Mouse (Mus musculus): ENCODE results near the gene Zfp978. TPM values are rescaled to one million over a fixed set of nuclear protein-coding genes. Genes with fewer than 3 reads are reported as not detected.
"Not testable (repeated sequence)": the region's sequence is repeated elsewhere in the genome, so short reads cannot be mapped to it uniquely, and the experiment has no call there.

Zfp978 gene
- polyA plus RNA-seq, 1 experiment from 2014 or later = not detected

DNA sequence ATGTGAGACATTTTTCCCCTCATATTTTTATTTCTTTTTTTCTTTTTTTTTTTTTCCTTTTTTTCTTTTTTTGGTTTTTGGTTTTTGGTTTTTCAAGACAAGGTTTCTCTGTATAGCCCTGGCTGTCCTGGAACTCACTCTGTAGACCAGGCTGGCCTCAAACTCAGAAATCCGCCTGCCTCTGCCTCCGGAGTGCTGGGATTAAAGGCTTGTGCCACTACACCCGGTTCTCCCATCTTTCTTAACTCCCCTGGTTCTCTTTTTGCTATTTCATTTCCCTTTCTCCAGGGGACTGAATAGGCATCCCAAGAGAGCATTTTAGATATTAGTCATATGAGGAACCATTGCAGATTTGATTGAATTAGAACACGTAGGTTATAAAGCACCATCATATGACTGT lies 7.5 kb upstream of the Zfp978 start:
- H3K9ac ChIP-seq (replicated peaks); H3K4me2 ChIP-seq; H3K4me3 ChIP-seq (replicated peaks); ATAC-seq (ENCODE audit: insufficient number of reproducible peaks, insufficient read depth, low FRiP score, low TSS enrichment, low read depth); H3K36me3 ChIP-seq; H3K27me3 ChIP-seq; H3K27ac ChIP-seq; H3K4me1 ChIP-seq (replicated peaks): not testable (repeated sequence)
- H3K9me3 ChIP-seq = peaks cover 39% of the 10 kb centered on the region
- 84% methylated on average over 4 of the region's 4 CpGs for WGBS

DNA sequence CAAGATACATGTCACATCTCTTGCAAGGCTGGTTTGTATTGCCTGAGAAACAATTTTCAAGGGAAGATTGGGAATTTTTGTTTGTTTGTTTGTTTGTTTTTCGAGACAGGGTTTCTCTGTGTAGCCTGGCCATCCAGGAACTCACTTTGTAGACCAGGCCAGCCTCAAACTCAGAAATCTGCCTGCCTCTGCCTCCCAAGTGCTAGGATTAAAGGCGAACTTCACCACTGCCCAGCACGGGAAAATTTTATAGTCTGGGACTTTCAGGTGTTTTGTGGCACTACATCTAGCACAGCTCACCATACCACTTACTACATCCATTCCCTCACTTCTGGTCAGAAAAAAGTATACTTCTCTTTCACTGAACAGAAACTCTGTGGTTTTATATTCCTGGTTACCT lies 5.1 kb upstream of the Zfp978 start:
- H3K36me3 ChIP-seq; H3K27ac ChIP-seq; H3K4me3 ChIP-seq (replicated peaks); H3K9ac ChIP-seq (replicated peaks); H3K27me3 ChIP-seq; H3K4me2 ChIP-seq; H3K4me1 ChIP-seq (replicated peaks); ATAC-seq (ENCODE audit: insufficient number of reproducible peaks, insufficient read depth, low FRiP score, low TSS enrichment, low read depth): not testable (repeated sequence)
- peaks cover 15% of the 10 kb centered on the region for H3K9me3 ChIP-seq
- WGBS = no CpG with 5 or more reads among the region's 3 CpGs

DNA sequence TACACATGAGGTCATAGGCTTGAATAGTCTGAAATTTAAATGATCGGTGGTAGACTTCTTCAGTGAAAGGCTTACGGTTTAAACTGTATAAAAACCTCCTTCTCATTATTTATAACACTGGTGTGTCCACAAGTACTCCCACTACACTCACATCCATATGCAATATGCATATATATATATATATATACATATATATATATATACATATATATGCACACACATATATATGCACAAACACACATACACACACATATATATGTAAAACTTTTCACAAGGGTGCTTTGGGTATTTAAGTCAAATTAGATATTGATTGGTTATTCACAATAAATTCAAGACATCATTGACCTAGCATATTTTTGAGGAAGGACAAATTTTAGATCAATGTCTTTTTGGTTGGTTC lies 3.9 kb upstream of the Zfp978 start:
- not testable (repeated sequence) for H3K36me3 ChIP-seq; ATAC-seq (ENCODE audit: insufficient number of reproducible peaks, insufficient read depth, low FRiP score, low TSS enrichment, low read depth)

DNA sequence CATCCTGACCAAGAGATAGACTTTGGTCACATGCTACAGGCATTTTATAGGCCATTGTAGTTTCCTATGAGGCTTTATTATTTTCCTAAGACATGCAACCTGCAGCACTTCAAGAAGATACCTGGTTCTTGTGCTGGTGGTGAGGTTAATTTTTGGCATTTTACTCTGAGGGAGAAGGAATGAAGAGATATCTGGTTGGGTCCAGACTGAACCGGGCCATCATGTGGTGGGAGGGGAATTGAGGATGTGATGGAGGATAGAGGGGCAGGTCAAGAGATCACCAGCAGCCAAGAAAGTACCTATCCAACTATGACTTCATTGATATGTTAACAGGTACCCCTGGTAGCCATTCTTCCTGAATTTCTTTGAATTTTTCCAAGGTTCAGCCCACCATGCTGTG lies 769 bp downstream of the Zfp978 start:
- H3K27me3 ChIP-seq; H3K27ac ChIP-seq; H3K4me3 ChIP-seq (replicated peaks); ATAC-seq (ENCODE audit: insufficient number of reproducible peaks, insufficient read depth, low FRiP score, low TSS enrichment, low read depth); H3K4me1 ChIP-seq (replicated peaks); H3K4me2 ChIP-seq; H3K36me3 ChIP-seq; H3K9ac ChIP-seq (replicated peaks); H3K9me3 ChIP-seq: not testable (repeated sequence)
- no CpG with 5 or more reads among the region's 1 CpGs for WGBS

More for the DNA sequence above, 3.9 kb upstream of the Zfp978 start:
- not testable (repeated sequence) for H3K4me1 ChIP-seq (replicated peaks); H3K4me2 ChIP-seq; H3K27me3 ChIP-seq; H3K4me3 ChIP-seq (replicated peaks); H3K27ac ChIP-seq; H3K9ac ChIP-seq (replicated peaks)
- H3K9me3 ChIP-seq = peaks cover 11% of the 10 kb centered on the region
- no CpG with 5 or more reads among the region's 2 CpGs for WGBS

DNA sequence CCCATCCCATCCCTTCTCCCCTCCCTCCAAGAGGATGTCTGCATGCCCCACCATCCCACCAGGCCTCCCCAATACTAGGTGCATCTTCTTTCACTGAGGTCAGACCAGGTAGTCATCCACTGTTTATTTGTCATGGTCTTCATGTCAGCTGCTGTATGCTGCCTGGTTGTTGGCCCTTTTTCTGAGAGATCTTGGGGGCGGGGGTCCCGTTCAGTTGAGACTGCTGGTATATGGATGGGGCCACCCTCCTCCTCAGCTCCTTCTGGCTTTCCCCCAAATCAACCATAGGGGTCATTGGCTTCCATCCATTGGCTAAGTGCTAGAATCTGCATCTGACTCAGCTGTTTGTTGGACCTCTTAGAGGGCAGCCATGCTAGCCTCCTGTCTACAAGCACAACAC lies 8.5 kb downstream of the Zfp978 start:
- H3K27me3 ChIP-seq; H3K36me3 ChIP-seq; H3K4me3 ChIP-seq (replicated peaks); H3K4me1 ChIP-seq (replicated peaks); H3K27ac ChIP-seq; H3K4me2 ChIP-seq; H3K9me3 ChIP-seq; H3K9ac ChIP-seq (replicated peaks): not testable (repeated sequence)
- peak; percentile 42; the same call in 1 of the 2 replicates for ATAC-seq (ENCODE audit: insufficient number of reproducible peaks, insufficient read depth, low FRiP score, low TSS enrichment, low read depth)
- no CpG with 5 or more reads among the region's 2 CpGs for WGBS

DNA sequence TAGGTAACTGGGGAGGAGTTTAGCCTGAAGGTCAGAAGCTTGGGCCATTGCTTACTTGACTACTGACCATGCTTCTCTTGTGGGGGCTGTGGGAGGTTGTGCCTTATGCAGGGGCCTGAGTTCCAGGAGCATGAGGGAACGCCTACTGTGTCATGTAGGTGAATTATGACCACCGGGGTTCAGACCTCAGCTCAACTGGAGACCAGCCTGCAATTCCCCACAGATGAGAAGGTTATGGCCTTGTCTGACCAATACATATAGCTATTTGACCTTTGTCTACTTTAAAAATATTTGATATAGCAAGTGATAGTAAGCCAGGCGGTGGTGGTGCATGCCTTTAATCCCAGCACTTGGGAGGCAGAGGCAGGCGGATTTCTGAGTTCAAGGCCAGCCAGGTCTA lies 22.1 kb downstream of the Zfp978 start:
- not testable (repeated sequence) for H3K27ac ChIP-seq; H3K4me1 ChIP-seq (replicated peaks); ATAC-seq (ENCODE audit: insufficient number of reproducible peaks, insufficient read depth, low FRiP score, low TSS enrichment, low read depth)

DNA sequence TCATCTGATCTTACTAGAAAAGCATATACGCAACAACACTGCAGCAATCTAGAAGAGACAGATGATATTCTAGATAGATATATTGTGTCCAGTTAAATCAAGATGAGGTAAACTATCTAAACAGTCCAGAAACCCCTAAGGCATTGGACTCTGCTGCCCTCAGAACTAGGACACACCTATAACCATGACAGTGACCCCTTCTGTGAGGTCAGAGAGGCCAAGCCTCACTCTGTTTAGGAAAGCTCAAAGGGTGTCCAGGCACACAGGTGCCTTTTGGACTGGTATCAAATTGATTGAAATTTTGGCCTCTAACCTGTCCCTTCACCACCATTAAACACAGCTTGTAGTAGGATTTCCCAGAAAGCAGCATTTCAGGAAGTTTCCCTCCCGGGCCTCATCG lies 36.1 kb downstream of the Zfp978 start:
- not testable (repeated sequence) for H3K9ac ChIP-seq (replicated peaks); H3K27ac ChIP-seq; H3K27me3 ChIP-seq; ATAC-seq (ENCODE audit: insufficient number of reproducible peaks, insufficient read depth, low FRiP score, low TSS enrichment, low read depth); H3K4me3 ChIP-seq (replicated peaks); H3K36me3 ChIP-seq; H3K4me1 ChIP-seq (replicated peaks); H3K4me2 ChIP-seq
- peaks cover 48% of the 10 kb centered on the region for H3K9me3 ChIP-seq
- 86% methylated on average over 3 of the region's 3 CpGs for WGBS

More for the DNA sequence above, 22.1 kb downstream of the Zfp978 start:
- not testable (repeated sequence) for H3K9me3 ChIP-seq; H3K4me2 ChIP-seq; H3K36me3 ChIP-seq; H3K27me3 ChIP-seq; H3K9ac ChIP-seq (replicated peaks); H3K4me3 ChIP-seq (replicated peaks)
- 90% methylated on average over 4 of the region's 4 CpGs for WGBS

DNA sequence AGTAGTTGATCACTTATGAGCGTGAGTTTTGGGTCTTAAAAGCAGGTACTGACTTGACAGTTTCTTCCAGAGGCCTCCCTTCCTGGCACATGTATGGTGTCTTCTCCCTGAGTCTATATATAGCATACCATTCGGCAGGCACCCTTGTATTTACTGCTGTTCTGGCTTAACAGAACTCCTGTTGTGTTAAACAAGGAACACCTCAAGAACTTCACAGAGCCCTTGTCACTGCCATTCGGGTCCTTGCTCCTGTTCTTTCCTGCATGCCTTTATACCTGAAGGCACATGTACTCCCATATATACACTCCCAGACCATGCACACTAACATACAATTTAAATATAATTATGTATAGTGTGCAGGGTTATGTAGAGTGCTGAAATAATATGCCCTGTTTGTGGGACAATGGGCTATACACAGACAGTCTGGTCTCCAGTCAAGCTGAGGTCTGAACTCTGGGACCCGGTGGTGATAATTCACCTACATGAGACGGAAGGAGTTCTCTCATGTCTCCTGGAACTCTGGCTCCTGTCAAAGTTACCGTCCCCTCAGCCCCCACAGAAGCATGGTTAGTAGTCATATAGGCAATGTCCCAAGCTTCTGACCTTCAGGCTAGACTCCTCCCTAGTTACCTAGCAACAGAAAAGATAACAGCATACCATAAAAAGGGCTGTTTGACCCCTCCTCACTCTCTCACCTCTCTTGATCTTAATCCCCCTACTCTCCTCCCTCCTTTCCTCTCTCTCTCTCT lies 37.0 kb downstream of the Zfp978 start:
- peaks cover 53% of the 10 kb centered on the region for H3K9me3 ChIP-seq
- H3K27me3 ChIP-seq; H3K9ac ChIP-seq (replicated peaks); H3K4me1 ChIP-seq (replicated peaks); H3K27ac ChIP-seq; H3K36me3 ChIP-seq; ATAC-seq (ENCODE audit: insufficient number of reproducible peaks, insufficient read depth, low FRiP score, low TSS enrichment, low read depth); H3K4me2 ChIP-seq; H3K4me3 ChIP-seq (replicated peaks): not testable (repeated sequence)
- WGBS = 80% methylated on average over 6 of the region's 6 CpGs

DNA sequence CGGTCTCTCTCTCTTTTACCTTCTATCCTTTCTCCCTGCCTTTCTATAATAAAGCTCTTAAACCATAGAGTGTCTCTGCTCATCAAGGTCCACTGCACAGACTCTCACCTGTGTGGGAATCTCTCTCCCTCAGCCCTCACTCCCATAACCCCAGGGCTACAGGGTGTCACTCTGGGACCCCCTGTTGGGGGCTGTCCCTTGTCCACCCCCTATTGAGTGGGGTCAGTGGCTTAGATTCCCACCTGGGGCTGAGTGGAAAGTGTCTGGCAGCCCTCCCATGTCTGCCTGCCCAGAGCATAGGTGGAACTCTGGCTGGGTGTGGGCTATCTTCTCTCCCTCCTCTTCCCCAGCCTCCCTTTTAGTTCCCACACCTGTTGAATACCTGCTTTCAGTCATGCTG lies 37.6 kb downstream of the Zfp978 start:
- H3K4me2 ChIP-seq; ATAC-seq (ENCODE audit: insufficient number of reproducible peaks, insufficient read depth, low FRiP score, low TSS enrichment, low read depth); H3K36me3 ChIP-seq; H3K4me3 ChIP-seq (replicated peaks); H3K27ac ChIP-seq; H3K27me3 ChIP-seq; H3K4me1 ChIP-seq (replicated peaks); H3K9ac ChIP-seq (replicated peaks): not testable (repeated sequence)
- H3K9me3 ChIP-seq = peaks cover 59% of the 10 kb centered on the region
- WGBS = 84% methylated on average over 1 of the region's 1 CpGs

DNA sequence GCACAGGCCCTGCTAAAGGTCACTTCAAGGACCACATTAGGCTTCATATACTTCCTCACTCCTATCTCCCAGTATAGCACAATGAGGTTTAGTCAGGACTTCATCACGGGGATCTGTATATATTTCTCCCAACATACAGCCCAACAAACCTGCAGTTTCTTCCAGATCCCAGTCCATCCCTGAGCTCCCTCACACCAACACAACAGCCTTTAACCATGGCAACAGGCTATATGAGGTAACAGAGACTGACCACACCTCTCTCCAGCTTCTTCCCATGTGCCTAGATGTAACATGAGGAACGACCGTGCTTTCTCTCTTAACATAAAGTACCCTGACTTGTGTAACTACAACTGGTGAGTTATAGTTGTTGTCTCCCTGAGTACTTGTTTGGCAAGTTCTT lies 38.4 kb downstream of the Zfp978 start:
- not testable (repeated sequence) for H3K4me1 ChIP-seq (replicated peaks); H3K36me3 ChIP-seq; ATAC-seq (ENCODE audit: insufficient number of reproducible peaks, insufficient read depth, low FRiP score, low TSS enrichment, low read depth); H3K9ac ChIP-seq (replicated peaks); H3K27me3 ChIP-seq; H3K27ac ChIP-seq; H3K4me3 ChIP-seq (replicated peaks); H3K4me2 ChIP-seq
- WGBS = 71% methylated on average over 3 of the region's 3 CpGs
- H3K9me3 ChIP-seq = peaks cover 66% of the 10 kb centered on the region

DNA sequence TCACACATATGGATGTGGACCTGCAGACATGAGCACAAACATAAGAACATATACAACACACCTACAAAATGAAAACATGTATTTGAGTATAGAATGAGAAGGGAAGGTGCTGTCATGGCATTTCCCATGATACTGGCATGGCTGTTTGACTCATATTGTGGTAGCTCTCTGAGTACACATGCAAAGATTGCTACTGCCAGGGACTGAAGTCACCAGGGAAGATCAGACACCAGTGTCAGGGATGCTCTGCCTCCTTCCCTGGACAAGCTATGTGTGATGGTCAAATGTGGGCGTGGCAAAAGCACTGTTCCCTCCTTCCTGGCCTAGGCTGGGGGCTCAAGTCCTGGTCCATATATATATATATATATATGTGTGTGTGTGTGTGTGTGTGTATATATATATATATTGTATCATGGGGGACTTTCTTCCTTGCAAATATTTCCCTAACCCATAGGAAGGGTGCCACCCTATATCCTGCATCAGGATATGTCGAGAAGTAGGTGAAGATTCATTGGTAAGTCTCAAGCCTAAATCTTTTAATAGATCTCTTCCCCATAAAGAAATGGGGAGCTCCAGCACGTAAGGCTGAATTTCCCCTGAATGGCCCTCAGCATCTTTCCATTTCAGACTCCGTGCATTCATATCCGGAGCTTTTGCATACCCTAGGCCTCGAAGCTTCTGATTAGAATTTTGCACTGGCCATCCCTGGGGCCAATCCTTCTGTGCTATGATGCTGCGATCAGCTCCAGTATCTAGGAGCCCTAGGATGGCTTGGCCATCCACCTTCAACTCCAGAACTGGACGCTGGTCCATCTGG lies 39.1 kb downstream of the Zfp978 start:
- ATAC-seq (ENCODE audit: insufficient number of reproducible peaks, insufficient read depth, low FRiP score, low TSS enrichment, low read depth); H3K9ac ChIP-seq (replicated peaks); H3K27me3 ChIP-seq; H3K4me1 ChIP-seq (replicated peaks); H3K36me3 ChIP-seq; H3K27ac ChIP-seq; H3K4me2 ChIP-seq; H3K4me3 ChIP-seq (replicated peaks): not testable (repeated sequence)
- H3K9me3 ChIP-seq = peaks cover 68% of the 10 kb centered on the region
- 87% methylated on average over 8 of the region's 8 CpGs for WGBS

Measured in limb, embryonic 12.5 days (tissue).